Mouse (Mus musculus) thymus, adult 2 months (tissue): ENCODE data around the gene Ncf2. TPM values are rescaled to one million over a fixed set of nuclear protein-coding genes. Genes with fewer than 3 reads are reported as not detected.

ENCODE experiments used
- DNase-seq: peaks from one replicate; pipeline ENCODE4 v3.0.0; 2021
- H3K27ac ChIP-seq: fragments of 200-500 bp; 2 replicates; pipeline ENCODE4 v1.5.1; 2012; ENCODE audit warnings: low read length, control low read depth; ENCODE audit not compliant: control insufficient read depth, insufficient read depth
- H3K27me3 ChIP-seq: fragments of 200-500 bp; 2 replicates; pipeline ENCODE4 v1.6.1; 2012; ENCODE audit warnings: mild to moderate bottlenecking, low read length, moderate library complexity, mixed read lengths; ENCODE audit not compliant: control insufficient read depth, insufficient read depth
- H3K36me3 ChIP-seq: fragments of 200-500 bp; 2 replicates; pipeline ENCODE4 v1.6.1; 2012; ENCODE audit warnings: mild to moderate bottlenecking, low read length, moderate library complexity; ENCODE audit not compliant: control insufficient read depth, insufficient read depth
- H3K4me1 ChIP-seq: fragments of 200-500 bp; replicated peaks from 2 replicates; pipeline ENCODE4 v1.6.1; 2012; ENCODE audit warnings: low read length; ENCODE audit not compliant: control insufficient read depth, insufficient read depth
- H3K4me3 ChIP-seq: fragments of 200-500 bp; 2 replicates; pipeline ENCODE4 v1.5.1; 2012; ENCODE audit warnings: mild to moderate bottlenecking, low read length, control low read depth, moderate library complexity; ENCODE audit not compliant: control insufficient read depth, insufficient read depth
- CTCF ChIP-seq: fragments of 200-500 bp; IDR thresholded peaks from 2 replicates; pipeline ENCODE4 v1.5.1; 2012; ENCODE audit warnings: mild to moderate bottlenecking, control low read depth, low read length, moderate library complexity, borderline replicate concordance; ENCODE audit not compliant: control insufficient read depth, poor library complexity, insufficient read depth; ENCODE audit errors: extremely low read depth
- POLR2A ChIP-seq: fragments of 200-500 bp; IDR thresholded peaks from 2 replicates; pipeline ENCODE4 v1.6.1; 2012; ENCODE audit warnings: mild to moderate bottlenecking, low read length, control low read depth, moderate library complexity; ENCODE audit not compliant: control insufficient read depth, poor library complexity, insufficient read depth; ENCODE audit errors: extremely low read depth
- WGBS: fragments of 180-500 bp; shearing (Covaris S2); methylation state at CpG from one replicate; pipeline ENCODE4 v1.1.7; 2018; 5-methylcytosine and 5-hydroxymethylcytosine counted together
- polyA plus RNA-seq: library from polyadenylated mRNA; depleted of rRNA; stranded (reverse); fragments of >200 nt; gene quantifications from 2 replicates; pipeline ENCODE4 v1.2.3, GENCODE M21; 2012; rRNA removed

The Ncf2 gene
- 7.6 and 8.4 TPM in 2 replicates for polyA plus RNA-seq

DNA sequence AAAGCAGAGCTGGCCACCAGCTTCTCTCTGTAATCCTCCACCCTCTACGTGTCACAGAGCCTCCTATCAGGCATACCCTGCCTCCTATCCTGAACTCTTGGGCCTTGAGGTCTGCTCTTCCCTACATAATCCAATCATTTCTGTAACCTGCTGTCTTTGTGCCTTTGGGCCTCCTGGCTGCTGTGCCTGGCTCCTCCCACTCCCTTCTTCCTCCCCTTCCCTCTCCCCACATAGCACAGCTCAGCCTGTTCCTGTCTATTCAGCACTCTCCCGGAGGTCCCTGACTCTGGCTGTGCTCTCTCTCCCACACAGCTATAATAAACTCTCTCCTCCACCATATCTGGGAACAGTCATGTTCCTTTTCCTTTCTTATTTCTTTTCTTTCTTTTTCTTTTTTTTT lies at the start of gene Ncf2:
Gene Ncf2, plus strand, starts transcription at position 298 of the 400 bp plus-strand sequence.
- Histone ChIP-seq H3K4me1 (no peaks in the 10 kb centered on the region), H3K27me3 (no peaks in the 10 kb centered on the region), H3K27ac (no peak within 1 kb of the TSS), H3K4me3 (no peak within 1 kb of the TSS), H3K36me3 (no peaks in the 10 kb centered on the region)
- DNase-seq: no peak
- 34% methylated on average over 2 of the region's 2 CpGs for WGBS
- TF ChIP-seq POLR2A (no peak), CTCF (no peak)

DNA sequence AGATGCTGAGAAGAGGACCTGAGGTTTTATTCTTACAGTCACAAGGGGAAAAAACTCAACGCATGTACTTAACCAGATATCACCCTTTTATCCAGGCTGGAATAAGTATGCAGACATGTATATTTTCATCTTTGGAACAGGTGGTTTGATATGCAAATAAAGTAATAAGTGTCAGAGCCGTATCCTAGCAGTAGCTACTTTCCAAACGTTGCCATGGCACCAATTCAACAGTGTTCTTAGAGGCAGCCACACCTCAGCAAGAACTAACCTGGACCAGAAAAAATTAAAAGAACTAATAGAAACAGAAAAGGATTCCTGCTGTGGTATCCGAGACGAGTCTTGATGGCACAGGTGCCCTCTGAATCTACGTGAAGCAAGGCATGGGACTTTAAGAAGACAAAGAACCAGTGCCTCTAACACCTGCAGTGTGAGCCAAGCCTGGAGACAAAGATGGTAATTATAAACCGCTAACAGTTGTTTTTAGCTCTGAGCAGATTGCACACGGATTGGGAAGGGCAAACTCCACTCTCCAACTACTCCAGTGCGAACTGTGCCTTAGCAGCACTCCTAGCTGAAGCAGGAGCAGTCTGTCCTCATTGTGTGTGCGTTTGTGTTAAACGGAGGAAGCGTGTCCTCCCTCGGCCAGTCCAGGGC lies 49.6 kb upstream of the Ncf2 start, which contains the start of gene Apobec4:
Gene Apobec4, plus strand, starts transcription at position 240 of the 654 bp plus-strand sequence.
- no peak for DNase-seq
- H3K4me1 ChIP-seq: no peaks in the 10 kb centered on the region
- no peaks in the 10 kb centered on the region for H3K36me3 ChIP-seq
- H3K27ac ChIP-seq: no peak within 1 kb of the TSS
- no peak within 1 kb of the TSS for H3K4me3 ChIP-seq
- no peaks in the 10 kb centered on the region for H3K27me3 ChIP-seq
- TF ChIP-seq POLR2A (no peak), CTCF (no peak)
- WGBS: 89% methylated on average over 13 of the region's 13 CpGs

DNA sequence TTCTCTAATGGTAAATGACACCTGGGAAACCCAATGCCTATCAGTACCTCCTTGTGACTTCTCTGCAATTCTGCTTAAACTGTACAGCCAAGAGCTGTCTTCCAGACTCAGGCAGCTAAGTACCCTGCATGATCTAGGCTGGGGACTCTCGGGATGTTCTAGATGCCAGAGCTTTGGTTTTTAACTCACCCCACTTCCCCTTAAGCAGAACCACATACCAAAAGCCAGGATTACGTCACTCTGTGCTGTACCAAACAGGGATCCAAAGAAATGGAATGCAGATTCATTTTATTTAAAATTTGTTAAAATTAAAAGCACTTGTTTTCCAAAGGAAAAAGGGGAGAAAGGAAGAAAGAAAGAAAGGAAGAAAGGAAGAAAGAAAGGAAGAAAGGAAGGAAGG lies 38.2 kb upstream of the Ncf2 start:
- H3K4me1 ChIP-seq: peaks cover 5% of the 10 kb centered on the region
- WGBS: 27% methylated on average over 2 of the region's 2 CpGs
- no peak for TF ChIP-seq CTCF
- no peak for TF ChIP-seq POLR2A
- no peaks in the 10 kb centered on the region for H3K36me3 ChIP-seq
- H3K4me3 ChIP-seq: no peak overlapping the region
- DNase-seq: no peak
- no peak overlapping the region for H3K27ac ChIP-seq
- H3K27me3 ChIP-seq: no peaks in the 10 kb centered on the region; the same call in 1 of the 2 replicates

DNA sequence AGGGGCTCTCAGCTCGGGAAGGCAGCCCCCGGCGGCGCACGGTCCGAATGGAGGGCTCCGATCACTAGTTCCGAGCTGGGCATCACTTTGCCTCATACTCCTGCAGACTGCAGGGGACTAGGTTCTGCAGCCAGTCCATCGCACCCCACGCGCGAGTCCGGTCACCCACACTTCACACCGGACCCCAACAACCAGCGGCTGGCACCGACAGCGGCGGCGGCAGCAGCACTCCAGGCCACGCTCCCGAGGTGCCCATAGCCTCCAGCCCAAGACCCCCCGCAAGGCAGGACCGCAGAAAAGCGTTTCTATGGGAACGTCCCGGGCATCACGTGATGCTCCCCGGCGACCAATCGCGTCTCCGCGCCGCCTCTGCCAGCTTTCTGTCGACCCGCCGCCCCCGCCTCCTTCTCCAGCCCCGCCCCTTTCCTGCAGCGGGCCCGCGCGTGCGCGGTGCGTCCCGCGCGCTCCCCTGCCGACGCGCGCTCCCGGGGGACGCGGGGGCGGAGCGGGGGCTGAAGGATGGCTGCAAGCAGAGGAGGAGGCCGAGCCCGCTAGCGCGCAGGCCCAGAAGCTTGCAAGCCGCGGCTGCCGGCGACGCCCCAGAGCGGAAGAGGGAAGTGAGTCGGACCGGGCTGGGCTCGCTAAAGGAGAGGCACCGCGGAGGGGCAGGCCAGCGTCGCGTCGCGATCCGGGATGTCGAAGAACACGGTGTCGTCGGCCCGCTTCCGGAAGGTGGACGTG lies 33.8 kb upstream of the Ncf2 start, which contains the start of the genes Rgl1 and Arpc5:
Gene Rgl1, minus strand, starts transcription at position 320 of the 741 bp plus-strand sequence.
Gene Arpc5, plus strand, starts transcription at position 511 of the 741 bp plus-strand sequence.
- Histone ChIP-seq H3K36me3 (peaks cover 24% of the 10 kb centered on the region), H3K4me1 (peaks cover 5% of the 10 kb centered on the region), H3K27ac (peak within 1 kb of the TSS; percentile 85), H3K27me3 (no peaks in the 10 kb centered on the region; the same call in 1 of the 2 replicates), H3K4me3 (peak within 1 kb of the TSS; percentile 97)
- peak; percentile 96 for DNase-seq
- TF ChIP-seq CTCF (peak; percentile 48; the same call in 1 of the 2 replicates), POLR2A (peak; percentile 78; the same call in 1 of the 2 replicates)
- WGBS: under 1% methylated on average over 85 of the region's 86 CpGs

DNA sequence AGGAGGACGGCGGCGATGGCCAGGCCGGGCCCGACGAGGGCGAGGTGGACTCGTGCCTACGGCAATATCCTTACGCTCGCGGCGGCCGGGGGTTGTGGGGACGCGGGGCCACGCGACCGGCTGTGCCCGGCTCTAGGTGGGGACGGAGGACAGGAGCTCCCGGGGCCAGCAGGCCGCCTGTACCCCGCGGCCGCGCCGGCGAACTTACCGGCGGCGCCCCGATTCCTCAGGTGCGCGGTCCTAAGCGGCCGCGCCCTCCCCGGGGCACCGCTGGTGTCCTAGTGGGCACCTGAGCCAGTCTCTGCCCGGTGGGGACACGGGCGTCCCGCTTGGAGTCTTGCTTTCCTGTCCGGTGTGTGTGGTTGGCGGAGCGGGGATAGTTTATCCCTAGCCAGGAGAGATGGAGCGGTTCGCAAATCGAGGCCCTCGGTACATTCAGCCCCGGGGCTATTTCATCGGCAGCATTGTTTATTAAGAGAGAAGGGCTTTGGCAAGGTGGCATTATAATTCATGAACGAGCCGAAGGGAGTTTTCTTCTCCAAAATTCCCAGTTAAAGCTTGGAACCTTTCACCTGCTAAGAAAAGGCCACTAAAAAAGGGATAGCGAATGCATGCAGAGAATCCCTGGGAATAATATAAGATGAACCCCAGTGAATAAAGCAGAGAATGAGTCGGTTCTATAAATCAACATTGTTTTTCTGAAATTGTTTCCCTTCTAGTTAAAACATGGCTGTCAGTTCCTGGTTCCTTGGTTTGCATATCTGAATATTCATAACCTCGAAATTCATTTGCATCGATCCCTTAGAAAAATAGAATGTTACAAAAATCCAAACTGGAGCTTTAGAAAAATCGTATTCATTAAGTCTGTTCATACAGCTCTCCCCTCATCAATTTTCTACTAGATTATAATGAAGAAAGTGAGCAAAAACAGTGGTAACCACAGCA lies 32.9 kb upstream of the Ncf2 start:
- Histone ChIP-seq H3K4me3 (peak overlapping the region; percentile 97), H3K36me3 (peaks cover 29% of the 10 kb centered on the region), H3K4me1 (peaks cover 5% of the 10 kb centered on the region), H3K27ac (peak overlapping the region; percentile 85), H3K27me3 (no peaks in the 10 kb centered on the region; the same call in 1 of the 2 replicates)
- 2% methylated on average over 58 of the region's 60 CpGs for WGBS
- DNase-seq: no peak
- no peak for TF ChIP-seq POLR2A
- no peak for TF ChIP-seq CTCF

DNA sequence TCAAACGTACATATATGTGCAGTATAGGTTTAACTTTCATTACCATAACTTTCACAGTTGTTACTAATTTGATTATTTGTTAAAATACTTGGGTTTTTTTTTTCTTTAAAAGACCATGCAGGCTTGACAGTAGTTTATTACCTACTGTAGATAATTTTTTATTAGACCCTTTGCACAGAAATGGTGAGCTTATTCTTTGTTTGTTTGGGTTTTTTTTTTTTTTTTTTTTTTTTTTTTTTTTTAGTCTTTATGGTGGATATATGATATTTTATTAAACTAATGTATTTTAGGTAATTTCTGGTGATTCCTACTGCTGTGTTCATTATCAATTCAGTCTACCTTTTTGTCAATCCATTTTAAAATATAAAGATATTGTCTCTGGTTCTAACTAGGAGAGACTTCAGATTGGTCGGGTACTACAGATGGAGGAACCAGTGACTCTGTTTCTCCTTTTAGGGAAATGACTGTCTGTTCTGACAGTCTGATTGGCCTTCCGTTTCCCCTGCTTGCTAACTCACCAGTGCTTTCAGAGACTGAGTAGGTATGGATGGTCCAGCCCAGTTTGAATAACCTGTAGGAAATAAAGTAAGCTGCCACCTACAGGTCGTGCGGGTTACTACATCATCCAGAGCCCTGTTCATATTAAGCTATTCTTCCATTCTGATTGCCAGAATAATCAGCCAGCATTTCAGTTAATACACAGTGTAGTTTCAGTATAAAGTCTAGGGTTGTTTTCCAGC lies 32.1 kb upstream of the Ncf2 start:
- TF ChIP-seq POLR2A: no peak
- H3K27ac ChIP-seq: no peak overlapping the region
- DNase-seq: peak; percentile 76
- H3K27me3 ChIP-seq: no peaks in the 10 kb centered on the region; the same call in 1 of the 2 replicates
- no peak overlapping the region for H3K4me3 ChIP-seq
- 5% methylated on average over 5 of the region's 5 CpGs for WGBS
- H3K36me3 ChIP-seq: peaks cover 38% of the 10 kb centered on the region
- peaks cover 5% of the 10 kb centered on the region for H3K4me1 ChIP-seq
